Mouse (Mus musculus): ENCODE results near the gene Zbtb20.

- TF ChIP-seq CTCF (IDR thresholded peaks at IDR 0.05; ENCODE audit: low read depth) (no peak), EP300 (IDR thresholded peaks at IDR 0.05; ENCODE audit: low read depth) (no peak)
Observed at GRCm38 (mm10) chr16:43072818-43073594, 197.3 kb downstream of the Zbtb20 start.

Measured in liver, embryonic 14.5 days (tissue).